Mouse (Mus musculus): ENCODE data around the gene Zmynd19. TPM values are rescaled to one million over a fixed set of nuclear protein-coding genes. Genes with fewer than 3 reads are reported as not detected.

Zmynd19 gene
- 10 to 100 TPM; 42.0 to 44.2 TPM for total RNA-seq (2021)
- long read RNA-seq, transcript Zmynd19-201 (6 exons, 3,903 nt): major isoform, 5 of 8 reads
- long read RNA-seq, partial matches to known transcripts: 1 of 8 reads
- long read RNA-seq, other reads (novel, unspliced or antisense): 2 of 8 reads

DNA sequence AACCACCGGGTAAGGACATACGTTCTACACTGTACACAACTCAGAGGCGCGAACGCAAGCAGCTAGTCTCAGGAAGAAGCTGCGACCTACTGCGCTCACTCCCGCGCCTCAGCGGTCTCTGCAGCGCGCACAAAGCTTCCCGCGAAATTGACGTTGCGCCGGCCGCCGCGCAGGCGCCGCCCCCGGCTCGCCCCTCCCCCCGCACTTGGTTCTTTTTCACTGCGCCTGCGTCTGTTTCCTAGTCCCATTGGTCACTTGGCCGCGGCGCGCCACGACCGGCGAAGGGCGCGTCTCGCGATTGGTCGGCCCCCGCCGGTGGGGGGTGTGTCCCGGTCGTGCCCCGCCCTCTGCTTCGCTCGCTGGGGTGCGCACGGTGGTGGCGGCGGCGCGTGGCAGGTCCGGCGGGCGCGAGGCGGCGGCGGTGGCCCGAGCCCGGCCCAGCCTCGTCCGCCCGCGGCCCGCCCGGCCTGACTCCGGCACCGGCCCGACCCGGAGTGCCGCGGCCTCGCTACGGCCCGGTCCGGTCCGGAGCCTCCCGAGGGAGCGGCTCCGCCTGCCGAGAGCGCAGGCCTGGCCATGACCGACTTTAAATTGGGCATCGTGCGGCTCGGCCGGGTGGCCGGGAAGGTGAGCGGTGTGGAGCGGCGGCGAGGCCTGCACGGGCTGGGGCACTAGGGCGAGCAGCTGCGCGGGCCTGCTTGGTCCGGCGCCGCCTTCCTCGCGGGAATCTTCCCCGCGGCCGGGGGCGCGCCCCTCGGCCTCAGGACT, at the start of gene Zmynd19:
Zmynd19 (plus strand) TSS at position 372 of the 768 bp plus-strand sequence.
- peak; percentile 98 to 99 for DNase-seq (ENCODE audit: low spot score in 2 of 2)

DNA sequence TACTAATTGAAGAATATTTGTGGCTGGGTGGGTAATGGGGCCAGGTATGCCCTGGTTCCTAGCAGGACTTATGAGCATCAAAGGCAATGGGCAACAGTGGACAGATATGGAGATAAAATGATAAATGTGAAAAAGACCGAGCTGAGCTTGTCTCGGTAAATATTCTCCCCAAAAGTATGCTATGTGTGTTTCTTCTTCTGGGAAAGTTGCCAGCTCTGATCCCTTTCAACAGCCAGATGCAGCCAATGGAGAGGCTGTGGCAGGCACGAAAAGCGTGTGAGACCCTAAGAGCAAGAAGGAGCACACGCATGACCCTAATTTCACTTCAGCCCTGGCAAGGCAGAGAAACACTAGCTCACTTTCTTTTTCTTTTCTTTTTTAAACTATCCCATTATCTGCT, 48.5 kb upstream of the Zmynd19 start:
- no peak for DNase-seq (ENCODE audit: low spot score in 2 of 2)

DNA sequence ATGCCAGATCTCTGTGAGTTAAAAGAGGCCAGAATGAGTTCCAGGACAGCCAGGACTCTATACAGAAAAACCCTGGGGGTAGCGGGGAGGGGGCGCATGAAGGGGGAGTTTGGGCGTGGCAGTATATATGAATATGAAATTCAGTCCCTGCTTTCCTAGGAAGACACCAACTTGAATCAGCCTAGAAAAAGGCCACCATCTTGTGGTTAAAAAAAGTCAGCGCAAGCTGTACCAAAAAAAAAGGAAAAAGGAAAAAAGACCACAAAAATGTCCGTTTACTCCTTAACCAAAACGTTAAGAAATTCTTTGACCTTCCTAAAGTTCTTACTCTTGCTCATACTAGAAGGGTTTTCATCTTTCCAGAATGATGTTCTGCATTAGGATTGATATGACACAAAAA, 46.6 kb upstream of the Zmynd19 start:
- DNase-seq (ENCODE audit: low spot score in 2 of 2): no peak

DNA sequence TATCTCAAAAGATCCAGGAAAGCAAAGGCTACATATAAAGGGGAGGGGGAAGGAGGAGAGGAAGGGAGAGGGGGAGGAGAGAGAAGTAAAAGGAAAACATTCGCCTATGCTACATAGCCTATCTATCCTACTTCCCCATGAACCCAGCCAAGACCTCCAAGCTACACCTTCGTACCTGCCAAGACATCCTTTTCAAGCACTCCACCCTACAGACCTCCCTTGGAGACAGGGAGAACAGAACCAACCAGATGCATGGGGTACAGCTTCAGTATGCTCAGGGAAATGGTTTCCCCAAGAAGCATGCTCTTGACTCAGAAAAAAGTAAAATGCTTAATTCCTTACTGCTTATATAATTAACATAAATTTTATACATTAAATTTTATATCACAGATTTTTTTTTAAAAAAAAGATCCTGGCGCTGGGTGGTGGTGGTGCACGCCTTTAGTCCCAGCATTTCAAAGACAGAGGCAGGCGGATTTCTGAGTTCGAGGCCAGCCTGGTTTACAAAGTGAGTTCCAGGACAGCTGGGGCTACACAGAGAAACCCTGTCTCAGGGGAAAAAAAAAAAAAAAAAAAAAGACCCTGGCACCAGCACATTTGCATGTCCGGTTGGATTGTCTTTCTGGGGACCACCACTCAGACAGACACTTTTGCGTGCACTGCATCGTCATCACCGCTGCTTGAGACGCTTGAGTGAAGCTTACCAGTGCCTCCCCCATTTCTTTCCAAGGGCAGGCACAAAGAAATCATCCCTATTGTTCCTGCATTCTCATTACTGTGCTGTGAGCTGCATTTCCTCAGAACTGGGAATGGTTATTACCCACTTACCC, 44.6 kb upstream of the Zmynd19 start:
- no peak for DNase-seq (ENCODE audit: low spot score in 2 of 2)

DNA sequence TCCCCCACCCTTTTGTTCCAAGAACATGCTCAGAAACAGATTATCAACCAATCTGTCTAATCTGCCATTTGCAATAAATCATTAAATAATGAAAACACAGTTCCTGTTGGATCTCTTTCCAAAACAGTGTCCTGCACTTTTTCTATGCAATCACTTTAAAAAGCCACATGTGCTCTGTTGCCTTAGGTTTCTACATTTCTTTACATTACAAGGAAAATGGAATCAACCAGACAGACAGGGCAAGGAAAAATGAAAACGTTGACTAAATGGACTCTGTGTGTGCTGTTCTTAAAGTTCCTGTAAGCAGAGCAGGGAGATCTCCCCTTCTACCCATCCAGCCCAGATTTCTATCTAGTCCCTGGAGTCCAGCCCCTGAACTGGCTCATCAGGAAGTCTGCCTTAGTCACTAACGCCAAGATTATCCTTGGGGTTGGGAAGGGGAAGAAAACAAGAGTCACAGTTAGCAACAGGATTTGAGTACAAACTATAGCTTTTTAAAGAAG, 43.9 kb upstream of the Zmynd19 start:
- DNase-seq (ENCODE audit: low spot score in 2 of 2): no peak

DNA sequence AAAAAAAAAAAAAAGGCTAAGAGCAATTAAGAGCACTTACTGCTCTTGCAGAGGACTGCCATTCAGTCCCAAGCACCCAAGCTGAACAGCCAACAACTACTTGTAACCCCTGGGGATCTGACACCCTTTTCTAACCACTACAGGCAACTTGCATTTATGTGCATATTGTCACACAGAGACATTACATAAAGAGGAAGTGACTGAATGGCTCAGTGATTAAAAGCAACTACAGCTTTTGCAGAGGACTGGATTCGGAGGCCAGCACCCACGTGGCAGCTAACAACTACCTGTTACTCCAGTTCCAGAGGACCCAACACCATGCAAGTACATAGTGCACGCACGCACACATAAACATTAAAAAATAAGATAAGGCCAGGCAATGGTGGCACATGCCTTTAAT, 39.1 kb upstream of the Zmynd19 start:
- DNase-seq (ENCODE audit: low spot score in 2 of 2): no peak

DNA sequence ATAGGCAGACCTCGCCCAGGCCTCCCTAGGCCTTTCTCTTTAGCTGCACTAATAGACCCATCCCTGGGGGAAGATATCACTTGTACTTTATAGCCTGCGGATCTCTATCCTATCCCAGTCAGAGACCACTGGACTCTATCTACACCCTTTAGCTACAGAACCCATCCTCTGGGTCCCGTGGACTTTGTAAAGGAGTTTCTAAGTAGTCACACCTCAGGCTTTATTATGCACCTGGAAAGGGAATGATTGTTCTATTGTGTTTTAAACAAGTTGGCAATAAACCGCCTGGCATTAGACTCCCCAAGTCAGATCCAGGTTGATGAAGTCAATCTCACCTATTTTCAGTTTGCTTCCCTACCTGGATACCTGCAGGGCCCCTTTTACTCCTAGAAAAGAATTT, 37.4 kb upstream of the Zmynd19 start:
- no peak for DNase-seq (ENCODE audit: low spot score in 2 of 2)

DNA sequence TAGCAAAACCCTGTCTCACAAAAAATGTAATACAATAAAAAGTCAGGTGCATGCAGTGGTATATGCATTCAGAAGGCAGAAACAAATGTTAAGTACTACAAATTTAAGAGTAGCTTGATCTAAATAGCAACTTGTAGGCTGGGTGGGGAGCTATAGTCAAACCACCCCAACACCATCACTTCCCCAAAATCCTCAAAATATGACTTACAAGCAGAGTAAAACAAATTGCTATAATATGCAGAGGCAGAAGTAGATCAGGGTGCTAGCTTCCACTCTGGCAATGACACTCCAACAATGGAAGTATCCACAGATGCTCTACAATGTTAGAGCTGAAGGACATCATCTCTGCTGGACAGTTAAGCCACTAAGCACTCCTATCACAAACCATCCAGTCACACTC, 37.0 kb upstream of the Zmynd19 start:
- DNase-seq (ENCODE audit: low spot score in 2 of 2): no peak

DNA sequence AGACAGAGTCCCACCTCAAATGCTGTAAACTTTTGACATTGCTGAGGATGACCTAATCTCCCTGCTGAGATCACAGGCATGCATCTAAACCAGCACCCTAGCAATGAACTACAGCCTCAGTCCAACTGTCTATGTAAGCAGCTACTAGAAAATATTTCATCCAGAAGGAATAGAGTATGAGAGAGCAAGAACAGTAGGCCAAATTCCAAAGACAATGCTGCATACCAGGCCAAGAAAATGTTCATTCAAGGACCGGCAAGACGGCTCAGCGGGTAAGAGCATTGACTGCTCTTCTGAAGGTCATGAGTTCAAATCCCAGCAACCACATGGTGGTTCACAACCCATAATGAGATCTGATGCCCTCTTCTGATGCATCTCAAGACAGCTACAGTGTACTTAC, 34.8 kb upstream of the Zmynd19 start:
- no peak for DNase-seq (ENCODE audit: low spot score in 2 of 2)

DNA sequence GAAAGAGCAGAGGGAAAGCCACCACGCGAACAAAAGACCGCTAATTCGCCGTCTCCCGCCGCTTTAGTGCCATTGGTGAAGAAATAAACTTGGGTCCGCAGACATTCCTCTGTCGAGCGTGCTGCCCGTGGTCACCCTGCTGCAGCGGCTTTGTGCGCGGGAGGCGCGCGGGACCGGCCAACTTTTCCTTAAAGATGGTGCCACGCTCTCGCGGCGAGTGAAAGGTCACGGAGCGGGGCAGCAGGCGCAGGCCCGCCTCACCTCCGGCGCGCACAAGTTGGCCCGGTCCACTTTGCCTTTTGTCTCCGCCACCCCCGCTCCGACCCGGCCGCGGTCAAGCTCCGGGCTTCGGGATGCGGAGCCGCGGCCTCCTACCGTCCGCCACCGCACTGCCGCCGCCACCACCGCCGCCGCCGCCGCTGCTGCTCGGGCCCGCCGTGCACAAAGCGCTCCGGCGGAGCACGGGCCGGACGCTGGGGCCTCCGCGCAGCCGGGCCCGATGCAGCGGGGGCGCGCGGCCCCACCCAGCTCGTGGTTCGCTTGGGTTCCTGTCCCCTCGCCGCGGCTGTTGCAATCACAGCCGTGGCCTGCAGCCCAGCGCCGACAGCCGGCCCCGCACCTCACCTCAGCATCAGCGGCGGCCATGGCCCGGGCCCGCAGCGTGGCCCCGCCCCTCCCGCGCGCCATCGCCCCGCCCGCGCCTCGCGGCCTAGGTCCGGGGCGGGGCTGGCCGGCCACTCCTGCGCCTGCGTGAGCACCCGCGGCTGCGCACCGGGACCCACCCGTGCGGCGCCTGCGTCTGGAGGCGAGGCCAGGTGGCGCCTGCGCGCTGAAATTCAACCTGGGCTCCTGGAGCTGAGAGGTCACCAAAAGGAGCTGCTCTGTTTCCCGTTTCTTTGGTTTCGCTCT, 30.4 kb upstream of the Zmynd19 start, which contains the start of gene Ehmt1:
Ehmt1 (minus strand) TSS at position 685 of the 909 bp plus-strand sequence.
- peak; percentile 90 to 97 for DNase-seq (ENCODE audit: low spot score in 2 of 2)

DNA sequence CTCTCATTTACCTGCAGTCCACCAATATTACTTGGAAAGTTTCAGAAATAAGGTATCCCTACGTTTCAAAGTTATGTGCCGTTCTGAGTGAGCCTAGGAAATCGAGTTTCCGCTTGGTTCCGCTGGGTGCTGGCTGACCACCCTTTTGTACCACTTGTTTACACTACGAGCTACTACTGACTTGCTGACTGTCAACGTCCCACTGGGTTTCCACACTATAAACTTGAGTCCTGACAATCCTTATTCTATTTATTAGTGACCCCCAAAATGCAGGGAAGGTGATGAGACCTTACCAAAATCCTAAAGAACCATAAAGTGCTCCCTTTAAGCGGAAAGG, 29.8 kb upstream of the Zmynd19 start:
- DNase-seq (ENCODE audit: low spot score in 2 of 2): no peak

DNA sequence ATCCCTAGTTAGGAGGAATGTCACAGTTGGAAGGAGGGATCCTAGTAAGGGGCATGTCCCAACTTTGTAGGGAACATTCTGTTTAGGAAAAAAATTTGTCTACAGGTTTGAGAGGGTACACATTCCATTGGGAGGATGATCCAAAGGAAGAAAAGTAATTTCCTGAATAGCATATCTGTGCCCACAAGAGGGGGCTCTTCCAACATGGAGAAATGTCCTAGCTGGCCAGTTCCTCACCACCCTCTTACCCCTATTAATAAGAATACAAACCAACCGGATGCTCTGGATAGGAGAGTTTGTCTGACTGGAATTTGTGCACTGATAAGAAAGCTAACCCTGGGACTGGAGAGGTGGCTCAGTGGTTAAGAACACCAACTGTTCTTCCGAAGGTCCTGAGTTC, 26.0 kb upstream of the Zmynd19 start:
- no peak for DNase-seq (ENCODE audit: low spot score in 2 of 2)

DNA sequence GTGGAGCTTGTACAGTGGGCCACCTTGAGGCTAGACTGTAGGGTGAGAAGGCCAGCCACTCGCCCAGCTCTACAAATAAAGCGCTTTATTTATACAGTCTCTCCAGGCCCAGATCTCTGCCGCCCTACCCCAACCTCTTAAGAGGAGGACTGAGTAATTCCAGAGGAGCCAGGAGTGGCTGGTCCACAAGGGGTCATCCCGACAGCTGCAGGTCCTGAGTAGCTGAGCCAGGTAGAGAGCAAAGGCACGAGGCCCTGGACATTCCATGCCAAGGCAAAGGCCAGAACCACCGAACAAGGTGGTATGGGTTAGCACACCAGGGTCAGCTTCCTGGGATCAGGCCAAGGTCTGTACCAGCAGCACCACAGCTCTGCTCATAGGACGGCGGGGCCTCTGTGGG, 24.3 kb upstream of the Zmynd19 start:
- no peak for DNase-seq (ENCODE audit: low spot score in 2 of 2)

DNA sequence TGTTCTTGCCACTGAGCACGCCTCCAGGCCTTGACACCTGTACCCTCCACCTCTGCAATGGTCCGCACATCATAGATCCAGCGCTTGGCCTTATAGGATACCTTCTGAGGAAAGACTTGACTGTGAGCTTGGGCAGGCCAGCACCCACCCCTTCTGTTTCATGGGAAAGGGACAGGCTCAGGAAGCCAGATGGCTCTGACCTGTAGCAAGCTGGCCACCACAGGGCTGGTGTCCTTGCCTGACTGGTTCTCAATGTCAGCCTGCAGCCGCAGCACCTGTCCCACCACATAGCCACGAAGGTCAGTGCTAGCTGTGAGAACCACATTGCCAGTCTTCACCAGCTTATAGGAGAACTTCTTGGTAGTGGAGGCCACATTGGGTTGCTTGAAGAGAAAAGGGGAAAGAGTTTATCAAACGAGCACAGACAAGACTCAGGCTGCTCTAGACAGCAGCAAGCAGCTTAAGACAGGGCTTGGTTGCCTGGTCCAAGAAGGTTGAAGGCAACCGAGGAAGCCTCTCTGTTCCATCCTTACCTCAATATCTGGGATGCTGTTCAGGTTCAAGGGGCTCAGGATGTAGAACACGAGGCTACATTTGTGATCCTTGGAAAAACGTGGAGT, 23.1 kb upstream of the Zmynd19 start:
- DNase-seq (ENCODE audit: low spot score in 2 of 2): no peak

DNA sequence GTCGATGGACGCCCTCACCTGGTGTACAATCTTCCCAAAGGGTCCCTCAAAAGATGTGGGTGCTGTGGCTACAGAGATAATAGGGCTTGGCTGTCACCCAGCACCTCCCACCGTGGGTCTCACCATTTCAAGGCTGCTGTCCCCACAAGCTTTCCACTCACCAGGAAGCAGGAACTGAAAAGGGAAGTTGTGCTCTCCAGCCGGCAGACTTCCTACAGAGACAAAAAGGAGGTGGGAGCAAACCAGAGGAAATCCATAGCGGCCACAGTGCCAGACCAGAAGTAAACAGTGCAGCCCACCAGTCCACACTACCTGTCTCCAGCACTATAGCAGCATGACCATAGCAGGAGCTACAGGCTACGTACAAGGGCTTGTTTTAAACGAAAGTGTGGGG, 22.6 kb upstream of the Zmynd19 start:
- no peak for DNase-seq (ENCODE audit: low spot score in 2 of 2)

DNA sequence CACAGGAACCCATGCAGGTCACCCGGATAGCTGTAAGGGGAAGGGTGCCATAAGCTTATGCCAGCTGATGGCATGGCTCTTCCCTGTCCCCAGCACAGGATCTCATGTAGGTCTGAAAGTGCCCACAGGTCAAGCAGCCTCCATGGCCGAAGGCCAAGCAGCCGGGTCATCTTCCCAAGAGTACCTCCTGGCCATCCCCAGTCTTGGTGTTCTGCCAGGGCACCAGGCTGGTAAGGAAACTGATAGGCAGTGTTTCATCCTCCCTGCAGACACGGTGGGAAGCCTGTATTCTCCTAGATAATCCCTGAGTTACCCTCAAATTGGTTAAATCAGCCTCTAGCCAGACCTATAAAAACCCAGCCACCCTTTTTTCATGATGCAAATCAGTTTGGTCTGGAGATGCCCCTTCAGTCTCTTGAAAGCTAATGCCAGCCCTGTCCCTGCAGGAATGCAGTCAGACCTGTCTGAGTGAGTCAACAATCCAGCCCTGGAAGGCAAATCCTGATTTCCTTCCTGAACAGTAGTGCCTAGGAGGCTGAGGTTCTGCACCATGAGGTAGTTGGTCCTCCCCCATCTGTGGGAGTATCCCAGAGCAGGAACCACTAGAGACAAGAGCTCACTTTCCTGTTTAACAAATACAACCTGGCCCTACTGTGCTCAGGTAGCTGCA, 21.6 kb upstream of the Zmynd19 start:
- no peak for DNase-seq (ENCODE audit: low spot score in 2 of 2)

DNA sequence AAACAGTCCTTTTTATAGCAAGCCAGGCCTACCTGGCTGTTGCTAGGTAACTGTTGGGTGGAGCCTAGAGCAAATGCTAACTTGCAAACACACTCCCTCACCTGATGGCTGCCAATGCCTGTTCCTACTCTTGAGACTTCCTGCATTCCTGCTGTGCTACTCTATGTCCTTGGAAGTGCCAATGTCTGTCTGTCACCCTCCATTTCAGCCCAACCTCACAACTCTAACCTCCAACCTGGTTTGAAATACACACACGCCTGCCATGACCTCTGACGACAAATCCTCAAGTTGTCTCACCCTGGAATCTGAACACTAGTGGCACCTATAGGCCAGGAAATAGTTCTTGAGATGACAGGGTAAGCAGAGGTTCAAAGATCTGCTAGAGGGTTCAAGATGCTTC, 20.5 kb upstream of the Zmynd19 start:
- no peak for DNase-seq (ENCODE audit: low spot score in 2 of 2)

DNA sequence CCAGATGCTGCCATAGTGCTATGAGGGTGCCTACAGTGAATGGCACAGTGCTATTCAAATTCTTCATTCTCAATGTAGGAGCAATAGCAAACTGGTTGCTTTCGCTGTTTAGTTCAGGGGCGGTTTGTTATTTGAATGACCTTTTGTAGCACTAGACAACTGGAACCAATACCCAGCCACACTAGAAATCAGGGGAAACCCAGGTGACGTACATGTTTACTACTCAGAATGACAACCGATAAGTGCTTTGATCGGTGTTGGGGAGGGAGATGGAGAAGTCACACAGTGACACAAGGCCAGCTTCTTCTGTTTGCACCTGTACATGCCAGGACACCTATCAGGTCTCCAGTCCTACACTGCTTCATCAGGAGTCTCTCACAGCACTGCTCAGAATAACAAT, 20.0 kb upstream of the Zmynd19 start:
- no peak for DNase-seq (ENCODE audit: low spot score in 2 of 2)

DNA sequence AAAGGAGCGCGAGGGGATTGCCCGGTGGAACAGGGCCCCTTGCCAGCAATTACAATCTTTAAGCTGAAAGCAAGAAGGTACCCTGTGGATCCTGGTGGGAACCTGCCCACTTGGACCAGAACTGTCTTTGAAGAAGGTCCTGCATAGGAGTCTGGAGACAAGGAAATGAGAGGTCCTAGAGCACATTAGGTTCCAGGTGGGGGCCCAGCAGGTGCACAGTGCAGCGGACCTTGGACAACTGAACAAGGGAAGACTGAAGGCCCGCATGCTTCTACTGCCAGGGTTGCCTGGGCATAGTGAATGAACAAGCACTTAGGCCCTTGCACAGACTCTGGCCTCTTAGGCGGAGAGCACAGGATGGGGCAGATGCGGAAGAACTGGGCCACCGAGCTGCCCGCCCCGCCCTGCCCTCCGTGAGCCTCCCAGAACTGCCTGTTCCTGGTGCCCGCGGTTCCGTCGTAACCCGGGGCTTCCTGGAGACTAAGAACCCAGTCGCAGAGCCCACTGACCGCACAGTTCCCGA, 15.1 kb upstream of the Zmynd19 start:
- DNase-seq (ENCODE audit: low spot score in 2 of 2): peak in 1 of 2 experiments; percentile 19
